Mouse (Mus musculus): ENCODE results near the gene Nemp1. TPM values are rescaled to one million over a fixed set of nuclear protein-coding genes. Genes with fewer than 3 reads are reported as not detected.
A peak's percentile ranks its signal among the peaks of the same experiment; 100 is the strongest.

Nemp1 gene
- total and polyA plus RNA-seq, 2 experiments from 2014 or later = 2.8 to 6.1 TPM

DNA sequence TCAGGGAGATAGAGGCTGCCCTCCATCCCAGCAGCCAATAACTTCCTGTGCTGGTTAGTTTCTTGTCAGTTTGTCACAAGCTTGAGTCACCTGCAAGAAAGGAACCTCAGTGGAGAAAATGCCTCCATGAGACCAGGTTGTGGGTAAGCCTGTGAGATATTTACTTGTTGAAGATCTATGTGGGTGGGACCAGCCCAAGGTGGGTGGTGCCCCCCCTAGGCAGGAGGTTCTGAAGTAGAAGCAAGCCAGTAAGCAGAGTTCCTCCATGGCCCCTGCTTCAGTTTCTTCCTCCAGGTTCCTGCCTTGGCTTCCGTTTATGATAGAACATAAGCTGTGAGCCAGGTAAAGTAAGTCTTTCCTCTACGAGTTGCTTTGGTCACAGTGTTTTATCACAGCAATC, 69.6 kb downstream of the Nemp1 start:
- 90% methylated on average over 2 of the region's 2 CpGs for WGBS
- DNase-seq = no peak

DNA sequence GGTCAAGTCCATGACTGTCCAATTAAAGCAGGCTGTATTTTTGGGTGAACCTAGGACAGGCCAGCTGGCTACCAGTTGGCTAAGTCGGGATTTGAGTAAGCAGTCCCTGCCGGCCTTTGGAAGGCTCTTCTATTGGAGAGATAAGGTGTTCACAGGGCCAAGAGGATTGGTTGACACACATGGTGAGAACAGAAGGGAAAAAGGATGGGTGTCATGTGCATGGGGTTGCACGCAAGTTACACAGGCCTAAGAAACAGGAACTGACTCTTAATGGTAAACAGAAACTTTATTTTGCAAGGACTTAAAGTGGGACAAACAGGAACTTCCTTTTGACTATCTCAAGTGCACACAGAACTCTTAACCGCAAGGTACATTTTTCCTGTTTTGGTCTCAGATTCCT, 70.2 kb downstream of the Nemp1 start:
- Histone ChIP-seq H3K4me1 (ENCODE audit: insufficient read depth) (no peaks in the 10 kb centered on the region; the same call in 1 of the 2 replicates), H3K9me3 (ENCODE audit: low read length) (no peaks in the 10 kb centered on the region), H3K27ac (ENCODE audit: low read depth, low read length) (no peak overlapping the region), H3K36me3 (ENCODE audit: insufficient read depth) (peaks cover 6% of the 10 kb centered on the region), H3K27me3 (ENCODE audit: insufficient read depth, low read length) (no peaks in the 10 kb centered on the region), H3K4me2 (ENCODE audit: low read depth) (no peak overlapping the region), H3K9ac (no peak overlapping the region), H3K4me3 (ENCODE audit: low read depth, low read length) (no peak overlapping the region)
- DNase-seq (no peak), ATAC-seq (no peak)
- no peak for TF ChIP-seq CTCF (IDR thresholded peaks at IDR 0.05; ENCODE audit: low read depth)
- WGBS = 79% methylated on average over 4 of the region's 4 CpGs

More for the DNA sequence above, 69.6 kb downstream of the Nemp1 start:
- H3K36me3 ChIP-seq (ENCODE audit: insufficient read depth) = no peaks in the 10 kb centered on the region
- no peaks in the 10 kb centered on the region; the same call in 1 of the 2 replicates for H3K4me1 ChIP-seq (ENCODE audit: insufficient read depth)
- H3K27me3 ChIP-seq (ENCODE audit: insufficient read depth, low read length) = no peaks in the 10 kb centered on the region
- H3K27ac ChIP-seq (ENCODE audit: low read depth, low read length) = no peak overlapping the region
- no peaks in the 10 kb centered on the region for H3K9me3 ChIP-seq (ENCODE audit: low read length)
- no peak overlapping the region for H3K4me3 ChIP-seq (ENCODE audit: low read depth, low read length)
- H3K4me2 ChIP-seq (ENCODE audit: low read depth) = no peak overlapping the region
- no peak overlapping the region for H3K9ac ChIP-seq
- no peak for TF ChIP-seq CTCF (IDR thresholded peaks at IDR 0.05; ENCODE audit: low read depth)
- ATAC-seq = no peak

DNA sequence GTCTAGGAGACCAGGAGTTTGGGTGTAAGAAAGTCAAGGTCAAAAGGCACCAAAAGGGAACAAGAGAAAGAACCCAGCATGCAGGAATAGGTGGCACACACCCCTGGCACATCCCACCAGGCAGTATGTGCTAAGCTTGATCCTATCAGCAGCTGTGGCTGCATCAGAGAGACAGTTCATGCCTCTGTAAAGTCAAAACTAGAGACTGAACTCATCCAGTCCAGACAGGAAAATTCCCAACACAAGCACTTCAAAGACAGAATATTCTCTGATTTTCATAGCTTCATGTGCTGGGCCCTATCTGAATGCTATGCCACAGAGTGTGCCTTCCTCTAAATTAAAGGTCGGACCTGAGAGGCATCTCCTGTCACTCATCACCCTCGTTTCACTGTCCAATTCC, 70.9 kb downstream of the Nemp1 start:
- H3K4me1 ChIP-seq (ENCODE audit: insufficient read depth) = no peaks in the 10 kb centered on the region; the same call in 1 of the 2 replicates
- no peak overlapping the region for H3K9ac ChIP-seq
- DNase-seq (no peak), ATAC-seq (no peak)
- H3K36me3 ChIP-seq (ENCODE audit: insufficient read depth) = peaks cover 13% of the 10 kb centered on the region
- TF ChIP-seq CTCF (IDR thresholded peaks at IDR 0.05; ENCODE audit: low read depth) = no peak
- no peaks in the 10 kb centered on the region for H3K9me3 ChIP-seq (ENCODE audit: low read length)
- H3K27me3 ChIP-seq (ENCODE audit: insufficient read depth, low read length) = no peaks in the 10 kb centered on the region
- no peak overlapping the region for H3K27ac ChIP-seq (ENCODE audit: low read depth, low read length)
- H3K4me2 ChIP-seq (ENCODE audit: low read depth) = no peak overlapping the region
- H3K4me3 ChIP-seq (ENCODE audit: low read depth, low read length) = no peak overlapping the region
- 25% methylated on average over 2 of the region's 2 CpGs for WGBS

DNA sequence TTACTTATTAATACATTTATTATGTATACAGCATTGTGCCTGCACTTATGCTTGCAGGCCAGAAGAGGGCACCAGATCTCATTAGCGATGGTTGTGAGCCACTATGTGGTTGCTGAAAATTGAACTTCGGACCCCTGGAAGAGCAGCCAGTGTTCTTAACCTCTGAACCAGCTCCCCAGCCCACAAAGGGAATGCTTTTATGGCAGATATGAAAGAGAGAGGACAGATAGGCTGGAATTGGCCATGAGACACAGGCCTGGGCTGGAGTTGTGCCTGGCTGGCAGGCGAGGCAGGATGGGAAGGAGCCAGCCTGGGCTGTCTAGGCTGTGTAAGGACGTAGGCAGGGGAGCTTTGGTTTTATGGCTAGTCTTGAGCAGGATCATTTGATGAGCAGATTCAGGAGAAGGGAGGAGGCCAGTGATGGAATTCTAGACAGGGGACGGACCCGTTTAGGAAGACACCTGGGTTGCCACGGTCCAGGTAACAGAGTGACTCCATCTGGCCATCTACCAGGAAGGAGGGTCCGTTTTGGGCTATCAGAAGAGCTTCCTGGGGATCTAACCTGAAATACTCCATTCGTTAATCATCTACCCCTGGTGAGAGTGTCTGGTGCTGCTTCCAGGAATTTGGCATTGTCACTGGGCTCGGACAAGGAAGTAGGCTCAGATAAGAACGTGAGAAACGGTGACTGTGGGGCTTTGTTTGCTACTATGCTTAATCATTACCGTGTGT, 71.6 kb downstream of the Nemp1 start:
- Histone ChIP-seq H3K27ac (ENCODE audit: low read depth, low read length) (no peak overlapping the region), H3K27me3 (ENCODE audit: insufficient read depth, low read length) (no peaks in the 10 kb centered on the region), H3K9me3 (ENCODE audit: low read length) (no peaks in the 10 kb centered on the region), H3K9ac (peak overlapping the region; percentile 84; the same call in 1 of the 2 replicates), H3K4me2 (ENCODE audit: low read depth) (no peak overlapping the region), H3K4me3 (ENCODE audit: low read depth, low read length) (no peak overlapping the region), H3K36me3 (ENCODE audit: insufficient read depth) (peaks cover 20% of the 10 kb centered on the region), H3K4me1 (ENCODE audit: insufficient read depth) (no peaks in the 10 kb centered on the region; the same call in 1 of the 2 replicates)
- 51% methylated on average over 13 of the region's 13 CpGs for WGBS
- peak; percentile 34 for DNase-seq
- TF ChIP-seq CTCF (IDR thresholded peaks at IDR 0.05; ENCODE audit: low read depth) = peak; percentile 70
- no peak for ATAC-seq

DNA sequence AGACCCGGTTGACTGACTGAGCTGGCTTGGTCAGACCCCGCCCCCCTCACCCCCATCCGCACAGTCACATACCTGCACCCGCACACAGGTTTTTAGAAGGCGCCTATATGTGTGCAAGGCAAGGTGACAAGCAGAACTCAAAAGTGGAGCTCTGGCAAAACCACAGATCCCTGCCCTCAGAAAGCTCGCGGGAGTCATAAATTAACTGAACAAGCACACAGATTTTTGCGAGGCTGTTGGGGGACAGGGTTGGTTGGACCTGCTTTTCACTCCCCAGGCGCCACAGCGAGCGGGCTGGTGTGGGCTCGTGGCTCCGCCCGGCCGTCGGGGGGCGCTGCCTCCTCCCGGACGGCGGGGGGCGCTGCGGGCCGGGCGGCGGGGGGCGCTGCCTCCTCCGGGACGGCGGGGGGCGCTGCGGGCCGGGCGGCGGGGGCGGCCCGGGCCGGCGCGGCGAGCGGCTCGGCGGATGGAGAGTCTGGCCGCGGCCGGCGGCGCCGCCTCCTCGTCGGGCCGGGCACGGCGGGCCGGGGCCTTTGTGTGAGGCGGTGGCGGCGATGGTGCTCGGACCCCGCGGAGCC, 72.5 kb downstream of the Nemp1 start, which contains the start of gene Zbtb39:
Zbtb39 (plus strand) TSS at position 456 of the 578 bp plus-strand sequence.
- peak within 1 kb of the TSS; percentile 76 for H3K27ac ChIP-seq (ENCODE audit: low read depth, low read length)
- DNase-seq (peak; percentile 85), ATAC-seq (peak; percentile 92)
- H3K4me2 ChIP-seq (ENCODE audit: low read depth) = peak within 1 kb of the TSS; percentile 65
- peaks cover 29% of the 10 kb centered on the region for H3K36me3 ChIP-seq (ENCODE audit: insufficient read depth)
- WGBS = 8% methylated on average over 23 of the region's 61 CpGs
- TF ChIP-seq CTCF (IDR thresholded peaks at IDR 0.05; ENCODE audit: low read depth) = peak; percentile 64
- no peaks in the 10 kb centered on the region; the same call in 1 of the 2 replicates for H3K4me1 ChIP-seq (ENCODE audit: insufficient read depth)
- H3K27me3 ChIP-seq (ENCODE audit: insufficient read depth, low read length) = no peaks in the 10 kb centered on the region
- H3K9ac ChIP-seq = peak within 1 kb of the TSS; percentile 84
- H3K9me3 ChIP-seq (ENCODE audit: low read length) = no peaks in the 10 kb centered on the region
- H3K4me3 ChIP-seq (ENCODE audit: low read depth, low read length) = peak within 1 kb of the TSS; percentile 94

DNA sequence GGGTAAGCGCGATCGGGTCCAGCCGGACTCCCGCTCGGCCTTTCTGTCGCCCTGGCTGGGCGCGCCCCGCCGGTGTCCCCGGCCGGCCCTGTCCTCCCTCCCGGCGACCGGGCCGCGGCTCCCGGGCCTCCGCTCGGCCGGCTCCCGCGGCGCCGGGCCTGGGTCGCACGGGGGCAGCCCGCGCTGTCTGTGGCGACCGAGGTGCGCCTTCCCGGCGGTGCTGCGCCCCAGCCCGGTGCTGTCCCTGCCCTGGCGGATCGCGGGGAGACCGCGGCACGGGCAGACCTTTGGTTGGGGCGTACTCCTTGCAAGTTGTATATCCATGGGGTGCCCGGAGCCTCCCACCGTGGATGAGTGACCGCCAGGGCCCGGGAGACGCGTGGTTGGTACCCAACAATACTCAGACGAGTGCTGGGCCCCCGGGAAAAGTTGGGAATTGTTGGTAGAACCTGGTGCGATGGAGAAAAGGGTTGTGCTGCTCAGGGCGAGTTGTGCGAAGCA, 73.0 kb downstream of the Nemp1 start:
- Histone ChIP-seq H3K4me1 (ENCODE audit: insufficient read depth) (no peaks in the 10 kb centered on the region; the same call in 1 of the 2 replicates), H3K9me3 (ENCODE audit: low read length) (no peaks in the 10 kb centered on the region), H3K4me3 (ENCODE audit: low read depth, low read length) (peak overlapping the region; percentile 94), H3K27me3 (ENCODE audit: insufficient read depth, low read length) (no peaks in the 10 kb centered on the region), H3K27ac (ENCODE audit: low read depth, low read length) (peak overlapping the region; percentile 76), H3K4me2 (ENCODE audit: low read depth) (peak overlapping the region; percentile 65), H3K9ac (peak overlapping the region; percentile 84), H3K36me3 (ENCODE audit: insufficient read depth) (peaks cover 34% of the 10 kb centered on the region)
- DNase-seq (peak; percentile 23), ATAC-seq (peak; percentile 58)
- no peak for TF ChIP-seq CTCF (IDR thresholded peaks at IDR 0.05; ENCODE audit: low read depth)
- under 1% methylated on average over 37 of the region's 55 CpGs for WGBS

DNA sequence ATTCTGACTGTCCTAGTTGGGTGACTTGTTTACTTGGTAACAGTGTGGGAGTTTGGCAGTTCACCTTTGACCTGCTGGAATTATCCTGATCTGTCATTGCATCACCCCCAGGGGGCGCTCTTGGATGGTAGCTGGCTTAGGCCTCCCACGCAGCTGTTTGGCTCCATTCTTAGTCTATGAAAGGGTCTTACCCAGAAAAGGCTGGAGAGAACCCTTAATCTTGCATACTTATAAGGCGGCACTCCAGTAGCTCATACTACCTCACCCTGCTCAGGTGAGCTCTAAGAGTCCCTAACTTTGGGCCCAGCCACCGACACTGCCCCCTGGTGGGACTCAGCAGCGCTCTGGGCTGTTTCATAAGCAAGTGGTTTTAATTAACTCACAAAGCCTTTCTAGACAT, 78.0 kb downstream of the Nemp1 start:
- Histone ChIP-seq H3K4me1 (ENCODE audit: insufficient read depth) (no peaks in the 10 kb centered on the region; the same call in 1 of the 2 replicates), H3K27me3 (ENCODE audit: insufficient read depth, low read length) (no peaks in the 10 kb centered on the region), H3K4me2 (ENCODE audit: low read depth) (no peak overlapping the region), H3K4me3 (ENCODE audit: low read depth, low read length) (no peak overlapping the region), H3K27ac (ENCODE audit: low read depth, low read length) (no peak overlapping the region), H3K9me3 (ENCODE audit: low read length) (no peaks in the 10 kb centered on the region), H3K36me3 (ENCODE audit: insufficient read depth) (peaks cover 56% of the 10 kb centered on the region), H3K9ac (no peak overlapping the region)
- ATAC-seq = no peak
- 70% methylated on average over 5 of the region's 5 CpGs for WGBS
- DNase-seq = peak; percentile 42
- TF ChIP-seq CTCF (IDR thresholded peaks at IDR 0.05; ENCODE audit: low read depth) = peak; percentile 63
